Mouse (Mus musculus): ENCODE data around the gene Mdh2. TPM values are rescaled to one million over a fixed set of nuclear protein-coding genes. Genes with fewer than 3 reads are reported as not detected.
A peak's percentile ranks its signal among the peaks of the same experiment; 100 is the strongest.

Gene Mdh2
- polyA plus RNA-seq, 1 experiment, result 200 TPM

- H3K4me1 ChIP-seq (ENCODE audit: control insufficient read depth, insufficient read depth, insufficient read length), result no peaks in the 10 kb centered on the region; the same call in 1 of the 2 replicates
- 34% methylated on average over 18 of the region's 18 CpGs for WGBS
- no peaks in the 10 kb centered on the region; the same call in 1 of the 2 replicates for H3K36me3 ChIP-seq (ENCODE audit: control insufficient read depth, insufficient read depth, low read length)
Observed at GRCm38 (mm10) chr5:135742941-135743740, 35.1 kb upstream of the Mdh2 start.

GRCm38 (mm10) chr5:135743741-135744609, 34.3 kb upstream of the Mdh2 start, which contains the start of gene Tmem120a:
Tmem120a (minus strand) TSS chr5:135744448.
- TF ChIP-seq CTCF (IDR thresholded peaks at IDR 0.05; ENCODE audit: extremely low read depth, insufficient read depth, insufficient read length, insufficient replicate concordance), result no peak
- peak; percentile 33; the same call in 1 of the 2 replicates for TF ChIP-seq POLR2A (IDR thresholded peaks at IDR 0.05; ENCODE audit: low read depth, low read length)
- peak; percentile 64 to 96 for DNase-seq (ENCODE audit: low read depth in 1 of 2, low spot score in 2 of 2)
- H3K27me3 ChIP-seq (ENCODE audit: control insufficient read depth, insufficient read depth, low read length), result no peaks in the 10 kb centered on the region; the same call in 1 of the 2 replicates
- no peak within 1 kb of the TSS; the same call in 1 of the 2 replicates for H3K27ac ChIP-seq (ENCODE audit: insufficient read depth, low read length)
- H3K4me1 ChIP-seq (ENCODE audit: control insufficient read depth, insufficient read depth, insufficient read length), result no peaks in the 10 kb centered on the region; the same call in 1 of the 2 replicates
- H3K36me3 ChIP-seq (ENCODE audit: control insufficient read depth, insufficient read depth, low read length), result no peaks in the 10 kb centered on the region; the same call in 1 of the 2 replicates
- H3K4me3 ChIP-seq (ENCODE audit: extremely low read depth, insufficient read depth, insufficient read length), result peak within 1 kb of the TSS; percentile 94
- under 1% methylated on average over 52 of the region's 60 CpGs for WGBS

More at GRCm38 (mm10) chr5:135742941-135743740, 35.1 kb upstream of the Mdh2 start:
- Histone ChIP-seq H3K27ac (ENCODE audit: insufficient read depth, low read length) (no peak overlapping the region), H3K4me3 (ENCODE audit: extremely low read depth, insufficient read depth, insufficient read length) (peak overlapping the region; percentile 94), H3K27me3 (ENCODE audit: control insufficient read depth, insufficient read depth, low read length) (no peaks in the 10 kb centered on the region; the same call in 1 of the 2 replicates)
- TF ChIP-seq POLR2A (IDR thresholded peaks at IDR 0.05; ENCODE audit: low read depth, low read length), result no peak
- TF ChIP-seq CTCF (IDR thresholded peaks at IDR 0.05; ENCODE audit: extremely low read depth, insufficient read depth, insufficient read length, insufficient replicate concordance), result no peak
- no peak for DNase-seq (ENCODE audit: low read depth in 1 of 2, low spot score in 2 of 2)

GRCm38 (mm10) chr5:135744742-135745141, 33.5 kb upstream of the Mdh2 start:
- no peak overlapping the region for H3K27ac ChIP-seq (ENCODE audit: insufficient read depth, low read length)
- H3K27me3 ChIP-seq (ENCODE audit: control insufficient read depth, insufficient read depth, low read length), result no peaks in the 10 kb centered on the region; the same call in 1 of the 2 replicates
- H3K36me3 ChIP-seq (ENCODE audit: control insufficient read depth, insufficient read depth, low read length), result no peaks in the 10 kb centered on the region; the same call in 1 of the 2 replicates
- H3K4me3 ChIP-seq (ENCODE audit: extremely low read depth, insufficient read depth, insufficient read length), result peak overlapping the region; percentile 94
- DNase-seq (ENCODE audit: low read depth in 1 of 2, low spot score in 2 of 2), result no peak
- 42% methylated on average over 11 of the region's 12 CpGs for WGBS
- no peak for TF ChIP-seq POLR2A (IDR thresholded peaks at IDR 0.05; ENCODE audit: low read depth, low read length)
- no peak for TF ChIP-seq CTCF (IDR thresholded peaks at IDR 0.05; ENCODE audit: extremely low read depth, insufficient read depth, insufficient read length, insufficient replicate concordance)
- H3K4me1 ChIP-seq (ENCODE audit: control insufficient read depth, insufficient read depth, insufficient read length), result no peaks in the 10 kb centered on the region; the same call in 1 of the 2 replicates

- DNase-seq (ENCODE audit: low read depth in 1 of 2, low spot score in 2 of 2), result no peak
- no peaks in the 10 kb centered on the region for H3K36me3 ChIP-seq (ENCODE audit: control insufficient read depth, insufficient read depth, low read length)
- no peak overlapping the region for H3K4me3 ChIP-seq (ENCODE audit: extremely low read depth, insufficient read depth, insufficient read length)
- no peaks in the 10 kb centered on the region for H3K4me1 ChIP-seq (ENCODE audit: control insufficient read depth, insufficient read depth, insufficient read length)
- 87% methylated on average over 1 of the region's 1 CpGs for WGBS
- TF ChIP-seq POLR2A (IDR thresholded peaks at IDR 0.05; ENCODE audit: low read depth, low read length) (no peak), CTCF (IDR thresholded peaks at IDR 0.05; ENCODE audit: extremely low read depth, insufficient read depth, insufficient read length, insufficient replicate concordance) (no peak)
- no peak overlapping the region for H3K27ac ChIP-seq (ENCODE audit: insufficient read depth, low read length)
- no peaks in the 10 kb centered on the region; the same call in 1 of the 2 replicates for H3K27me3 ChIP-seq (ENCODE audit: control insufficient read depth, insufficient read depth, low read length)
Observed at GRCm38 (mm10) chr5:135751041-135751440, 27.2 kb upstream of the Mdh2 start.

- no peak for DNase-seq (ENCODE audit: low read depth in 1 of 2, low spot score in 2 of 2)
- Histone ChIP-seq H3K4me1 (ENCODE audit: control insufficient read depth, insufficient read depth, insufficient read length) (no peaks in the 10 kb centered on the region), H3K27ac (ENCODE audit: insufficient read depth, low read length) (no peak overlapping the region), H3K27me3 (ENCODE audit: control insufficient read depth, insufficient read depth, low read length) (no peaks in the 10 kb centered on the region; the same call in 1 of the 2 replicates), H3K4me3 (ENCODE audit: extremely low read depth, insufficient read depth, insufficient read length) (no peak overlapping the region), H3K36me3 (ENCODE audit: control insufficient read depth, insufficient read depth, low read length) (no peaks in the 10 kb centered on the region)
- 65% methylated on average over 2 of the region's 2 CpGs for WGBS
- TF ChIP-seq POLR2A (IDR thresholded peaks at IDR 0.05; ENCODE audit: low read depth, low read length), result no peak
- TF ChIP-seq CTCF (IDR thresholded peaks at IDR 0.05; ENCODE audit: extremely low read depth, insufficient read depth, insufficient read length, insufficient replicate concordance), result no peak
Observed at GRCm38 (mm10) chr5:135751595-135751994, 26.7 kb upstream of the Mdh2 start.

- Histone ChIP-seq H3K36me3 (ENCODE audit: control insufficient read depth, insufficient read depth, low read length) (no peaks in the 10 kb centered on the region), H3K4me1 (ENCODE audit: control insufficient read depth, insufficient read depth, insufficient read length) (no peaks in the 10 kb centered on the region), H3K27me3 (ENCODE audit: control insufficient read depth, insufficient read depth, low read length) (no peaks in the 10 kb centered on the region), H3K27ac (ENCODE audit: insufficient read depth, low read length) (no peak overlapping the region), H3K4me3 (ENCODE audit: extremely low read depth, insufficient read depth, insufficient read length) (no peak overlapping the region)
- 81% methylated on average over 3 of the region's 3 CpGs for WGBS
- TF ChIP-seq POLR2A (IDR thresholded peaks at IDR 0.05; ENCODE audit: low read depth, low read length), result no peak
- no peak for TF ChIP-seq CTCF (IDR thresholded peaks at IDR 0.05; ENCODE audit: extremely low read depth, insufficient read depth, insufficient read length, insufficient replicate concordance)
- no peak for DNase-seq (ENCODE audit: low read depth in 1 of 2, low spot score in 2 of 2)
Observed at GRCm38 (mm10) chr5:135761881-135762280, 16.4 kb upstream of the Mdh2 start.
